Mouse (Mus musculus): ENCODE measurements at regions not wholly inside any gene's neighbourhood (a gene's known extent, or its start where the extent isn't known, plus 50 kb on each side); places are given as distances from the start of the nearest gene placed in this dataset.

DNA sequence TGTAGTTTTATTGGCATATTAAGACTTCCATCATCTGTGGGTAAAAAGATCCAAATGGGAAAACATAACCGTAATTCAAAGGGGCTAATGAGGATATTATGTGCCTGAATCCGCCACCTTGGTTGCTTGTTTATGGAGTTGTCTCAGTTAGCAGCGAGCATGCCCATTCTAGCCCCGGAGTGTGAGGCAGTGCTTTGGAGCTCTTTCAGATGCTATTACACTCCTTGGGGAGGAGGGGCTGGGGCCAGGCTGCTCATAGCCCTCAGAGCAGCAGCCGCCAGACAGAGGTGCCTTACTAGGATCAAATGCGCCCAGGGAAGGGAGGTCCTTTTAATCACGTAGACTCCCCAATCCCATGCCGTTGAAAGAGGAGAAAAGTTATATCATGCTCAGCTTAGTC, 60.9 kb upstream of the Msx2 start:
- WGBS: 29% methylated on average over 8 of the region's 8 CpGs
- H3K4me1 ChIP-seq (ENCODE audit: control insufficient read depth, insufficient read depth, low read length): peaks cover 6% of the 10 kb centered on the region
- H3K27ac ChIP-seq (ENCODE audit: insufficient read depth, low read depth, low read length): no peak overlapping the region
- TF ChIP-seq POLR2A (IDR thresholded peaks at IDR 0.05; ENCODE audit: insufficient read depth, low read depth, low read length): no peak
- no peak for TF ChIP-seq CTCF (IDR thresholded peaks at IDR 0.05; ENCODE audit: insufficient read depth, low read depth, low read length)
- H3K4me3 ChIP-seq (ENCODE audit: insufficient read depth, low read depth, low read length): no peak overlapping the region

DNA sequence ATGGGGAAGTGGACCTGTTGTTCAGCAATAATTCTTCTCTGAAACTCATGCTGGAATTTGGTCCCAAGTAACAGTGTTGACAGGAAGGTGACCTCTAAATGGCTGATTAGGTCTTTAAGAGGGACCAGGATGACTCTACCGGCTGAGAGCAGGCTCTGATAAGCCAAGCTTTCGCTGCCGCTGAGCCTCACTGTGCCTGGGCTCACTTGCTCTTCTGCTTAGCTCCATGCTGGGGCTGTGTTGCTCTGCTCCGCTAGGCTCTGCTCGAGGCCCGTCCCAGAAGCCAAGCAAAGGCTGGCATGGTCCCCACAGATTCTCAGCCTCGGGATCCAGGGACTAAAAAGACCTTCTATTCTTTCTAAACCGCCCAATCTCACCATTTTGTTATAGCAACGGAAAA, 54.0 kb upstream of the Msx2 start:
- 84% methylated on average over 9 of the region's 9 CpGs for WGBS
- Histone ChIP-seq H3K4me1 (ENCODE audit: control insufficient read depth, insufficient read depth, low read length) (peaks cover 7% of the 10 kb centered on the region), H3K4me3 (ENCODE audit: insufficient read depth, low read depth, low read length) (no peak overlapping the region), H3K27ac (ENCODE audit: insufficient read depth, low read depth, low read length) (no peak overlapping the region)
- TF ChIP-seq POLR2A (IDR thresholded peaks at IDR 0.05; ENCODE audit: insufficient read depth, low read depth, low read length) (no peak), CTCF (IDR thresholded peaks at IDR 0.05; ENCODE audit: insufficient read depth, low read depth, low read length) (no peak)

DNA sequence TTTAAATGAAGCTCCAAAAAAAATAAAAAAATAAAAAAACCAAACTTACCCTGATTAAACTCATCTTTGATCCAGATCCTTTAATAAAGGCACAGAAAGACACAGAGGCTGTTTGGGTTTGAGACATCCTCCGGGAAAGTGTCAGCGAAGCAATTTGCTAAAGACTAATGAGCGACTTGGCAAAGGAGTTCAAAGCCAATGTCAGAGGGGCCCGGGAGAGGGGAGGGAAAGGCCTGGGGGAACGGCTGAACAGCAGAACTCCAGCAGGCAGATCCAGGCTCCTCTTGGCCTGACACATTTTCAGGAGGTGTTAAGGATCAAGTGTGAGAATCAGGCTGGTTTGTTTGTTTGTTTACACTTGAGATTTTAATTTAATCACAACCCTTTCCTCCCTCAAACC, 49.9 kb upstream of the Msx2 start:
- peaks cover 7% of the 10 kb centered on the region; the same call in 1 of the 2 replicates for H3K4me1 ChIP-seq (ENCODE audit: control insufficient read depth, insufficient read depth, low read length)
- no peak overlapping the region for H3K4me3 ChIP-seq (ENCODE audit: insufficient read depth, low read depth, low read length)
- H3K27ac ChIP-seq (ENCODE audit: insufficient read depth, low read depth, low read length): no peak overlapping the region
- no peak for TF ChIP-seq POLR2A (IDR thresholded peaks at IDR 0.05; ENCODE audit: insufficient read depth, low read depth, low read length)
- TF ChIP-seq CTCF (IDR thresholded peaks at IDR 0.05; ENCODE audit: insufficient read depth, low read depth, low read length): no peak
- WGBS: 55% methylated on average over 5 of the region's 5 CpGs

Data from olfactory bulb, adult 2 months (tissue).